Mouse (Mus musculus) midbrain, embryonic 15.5 days (tissue): ENCODE results near the gene Gm10073. TPM values are rescaled to one million over a fixed set of nuclear protein-coding genes. Genes with fewer than 3 reads are reported as not detected.

Experiments used
- ATAC-seq: fragments of 200-750 bp; cut with Nextera tagmentation; replicated peaks from 2 replicates; pipeline ENCODE4 v1.8.0; 2017; ENCODE audit warnings: moderate TSS enrichment
- H3K27ac ChIP-seq: fragments of 300-500 bp; sonication (generic); 2 replicates; pipeline ENCODE4 v1.5.1; 2015; ENCODE audit warnings: mild to moderate bottlenecking, inconsistent platforms
- H3K27me3 ChIP-seq: fragments of 300-500 bp; sonication (generic); replicated peaks from 2 replicates; pipeline ENCODE4 v1.6.1; 2015; ENCODE audit warnings: inconsistent platforms
- H3K36me3 ChIP-seq: fragments of 300-500 bp; sonication (generic); replicated peaks from 2 replicates; pipeline ENCODE4 v1.6.1; 2015; ENCODE audit warnings: inconsistent platforms
- H3K4me1 ChIP-seq: fragments of 300-500 bp; sonication (generic); 2 replicates; pipeline ENCODE4 v1.6.1; 2015; ENCODE audit warnings: inconsistent platforms
- H3K4me2 ChIP-seq: fragments of 300-500 bp; sonication (generic); 2 replicates; pipeline ENCODE4 v1.6.1; 2015; ENCODE audit warnings: inconsistent platforms, mild to moderate bottlenecking, moderate library complexity
- H3K4me3 ChIP-seq: fragments of 300-500 bp; sonication (generic); 2 replicates; pipeline ENCODE4 v1.5.1; 2015; ENCODE audit warnings: mild to moderate bottlenecking, inconsistent platforms
- H3K9ac ChIP-seq: fragments of 300-500 bp; sonication (generic); 2 replicates; pipeline ENCODE4 v1.6.1; 2015; ENCODE audit warnings: mild to moderate bottlenecking, inconsistent platforms
- H3K9me3 ChIP-seq: fragments of 300-500 bp; sonication (generic); 2 replicates; pipeline ENCODE4 v1.6.1; 2016; ENCODE audit warnings: inconsistent platforms
- WGBS: fragments of 180-500 bp; shearing (Covaris S2); methylation state at CpG from one replicate; pipeline ENCODE4 v1.1.7; 2015; ENCODE audit warnings: mixed read lengths; 5-methylcytosine and 5-hydroxymethylcytosine counted together
- polyA plus RNA-seq: library from polyadenylated mRNA; unstranded; fragments of >200 nt; fragmentation: Nextera tagmentation; extraction: Ambion mirVana; gene quantifications from 2 replicates; pipeline ENCODE4 v1.2.1, GENCODE M21; 2015

Gene Gm10073
- polyA plus RNA-seq, 1 experiment from 2014 or later, result 5.7 TPM

DNA sequence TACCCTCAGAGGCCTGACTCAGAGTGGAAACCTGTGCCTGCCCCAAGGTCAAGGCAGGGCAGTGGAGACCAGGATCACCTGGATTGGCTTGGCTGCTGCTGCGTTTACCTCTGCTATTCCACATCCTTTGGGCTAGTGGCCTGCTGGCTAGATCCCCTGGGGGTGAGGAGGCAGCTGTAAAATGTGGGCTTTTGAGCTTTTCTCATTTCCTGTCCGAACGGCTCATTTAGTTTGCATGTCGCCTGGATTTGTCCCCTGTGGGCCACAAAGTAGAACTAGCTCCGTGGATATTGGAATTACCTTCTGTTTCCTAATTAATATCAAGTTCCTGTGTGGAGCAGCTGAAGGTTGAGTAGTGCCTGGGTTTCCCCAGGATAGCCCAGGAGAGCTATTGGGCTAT lies 34.1 kb downstream of the Gm10073 start:
- ATAC-seq, result no peak
- 61% methylated on average over 5 of the region's 5 CpGs for WGBS
- H3K27ac ChIP-seq, result no peak overlapping the region

DNA sequence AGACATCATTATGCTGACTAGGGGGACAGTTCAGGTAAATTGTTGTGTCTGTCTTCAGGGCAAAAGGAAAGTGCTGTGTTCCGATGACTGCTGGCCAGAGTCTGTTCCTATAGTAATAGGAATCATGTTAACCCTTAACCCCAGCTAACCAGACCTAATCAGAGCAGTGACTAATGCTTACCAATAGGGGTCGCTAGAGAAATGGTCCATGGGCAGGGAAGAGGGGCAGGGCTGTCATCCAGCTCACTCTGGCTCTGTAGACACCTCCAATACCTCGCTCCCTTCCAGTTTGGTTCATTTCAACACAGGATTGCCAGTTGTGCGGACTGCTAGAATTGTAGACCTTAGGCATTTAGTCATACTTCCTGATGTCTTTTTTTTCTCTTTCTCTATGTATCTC lies 37.8 kb downstream of the Gm10073 start:
- H3K4me1 ChIP-seq, result no peaks in the 10 kb centered on the region
- no peak for ATAC-seq
- H3K4me3 ChIP-seq, result no peak overlapping the region
- no peaks in the 10 kb centered on the region for H3K27me3 ChIP-seq
- no peaks in the 10 kb centered on the region for H3K36me3 ChIP-seq
- no peak overlapping the region for H3K27ac ChIP-seq
- WGBS, result 72% methylated on average over 4 of the region's 4 CpGs
- H3K4me2 ChIP-seq, result no peak overlapping the region
- no peak overlapping the region for H3K9ac ChIP-seq
- H3K9me3 ChIP-seq, result no peaks in the 10 kb centered on the region

More for the DNA sequence above, 34.1 kb downstream of the Gm10073 start:
- H3K4me1 ChIP-seq, result no peaks in the 10 kb centered on the region
- H3K4me2 ChIP-seq, result no peak overlapping the region
- H3K36me3 ChIP-seq, result no peaks in the 10 kb centered on the region
- no peaks in the 10 kb centered on the region for H3K9me3 ChIP-seq
- no peaks in the 10 kb centered on the region for H3K27me3 ChIP-seq
- no peak overlapping the region for H3K9ac ChIP-seq
- no peak overlapping the region for H3K4me3 ChIP-seq

DNA sequence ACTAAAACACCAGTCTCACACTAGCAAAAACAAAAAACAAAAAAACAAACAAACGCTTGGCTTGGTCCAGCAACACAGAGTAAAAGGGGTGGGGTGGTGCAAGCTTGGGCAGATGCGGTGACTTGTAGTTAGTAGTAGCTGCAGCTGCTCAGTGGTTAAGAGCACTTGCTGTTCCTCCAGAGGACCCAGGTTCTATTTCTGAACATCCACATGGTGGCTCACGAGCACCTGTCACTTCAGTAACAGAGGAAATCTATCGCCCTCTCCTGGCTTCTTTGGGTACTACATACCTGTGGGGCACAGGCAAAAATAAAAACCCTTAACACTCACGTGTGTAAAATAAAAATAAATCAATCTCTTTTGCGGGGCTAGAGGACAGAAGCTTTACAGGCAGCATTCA lies 38.8 kb downstream of the Gm10073 start:
- H3K36me3 ChIP-seq, result no peaks in the 10 kb centered on the region
- H3K4me1 ChIP-seq, result no peaks in the 10 kb centered on the region
- 36% methylated on average over 6 of the region's 6 CpGs for WGBS
- no peak overlapping the region for H3K4me2 ChIP-seq
- H3K27me3 ChIP-seq, result no peaks in the 10 kb centered on the region
- no peak overlapping the region for H3K27ac ChIP-seq
- no peak overlapping the region for H3K9ac ChIP-seq
- H3K9me3 ChIP-seq, result no peaks in the 10 kb centered on the region
- H3K4me3 ChIP-seq, result no peak overlapping the region
- no peak for ATAC-seq

DNA sequence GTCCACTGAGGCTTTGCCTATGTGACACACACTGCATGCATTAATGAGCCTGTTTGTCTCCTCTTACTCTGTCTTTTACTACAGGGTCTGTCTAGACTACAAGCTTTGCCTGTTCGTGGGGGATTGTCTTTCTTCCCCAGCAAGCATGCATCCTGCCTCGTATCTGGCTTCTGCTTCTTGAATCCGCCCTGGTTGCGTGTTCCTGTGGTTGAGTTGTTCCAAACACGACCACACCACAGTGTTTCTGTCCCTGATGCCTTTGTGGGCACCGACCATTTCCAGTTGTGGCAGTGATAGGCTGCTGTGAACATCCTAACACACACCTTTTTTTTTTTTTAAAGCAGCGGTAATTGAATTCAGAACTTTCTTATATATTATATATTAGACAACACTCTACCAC lies 39.6 kb downstream of the Gm10073 start:
- no peak for ATAC-seq
- no peak overlapping the region for H3K4me2 ChIP-seq
- no peaks in the 10 kb centered on the region for H3K36me3 ChIP-seq
- H3K9ac ChIP-seq, result no peak overlapping the region
- no peaks in the 10 kb centered on the region for H3K9me3 ChIP-seq
- no peaks in the 10 kb centered on the region for H3K27me3 ChIP-seq
- no peaks in the 10 kb centered on the region for H3K4me1 ChIP-seq
- 78% methylated on average over 7 of the region's 7 CpGs for WGBS
- no peak overlapping the region for H3K27ac ChIP-seq
- no peak overlapping the region for H3K4me3 ChIP-seq

DNA sequence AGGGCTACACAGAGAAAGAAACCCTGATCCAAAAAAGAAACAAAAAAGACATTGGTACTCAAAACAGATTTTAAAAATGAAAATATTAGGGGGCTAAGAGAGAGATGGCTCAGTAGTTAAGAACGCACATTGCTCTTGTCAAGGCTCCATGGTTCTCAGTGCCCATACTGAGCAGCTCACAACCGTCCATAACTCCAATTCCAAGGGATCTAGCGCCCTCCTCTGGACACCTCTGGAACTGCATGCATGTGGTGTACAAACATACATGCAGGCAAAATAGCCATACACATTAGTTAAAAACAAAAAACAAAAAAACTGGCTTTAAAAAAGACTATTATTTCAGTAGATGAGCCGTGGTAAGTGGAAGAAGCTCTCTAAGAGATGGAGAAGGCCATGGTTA lies 42.7 kb downstream of the Gm10073 start:
- H3K27ac ChIP-seq, result no peak overlapping the region
- WGBS, result 68% methylated on average over 4 of the region's 4 CpGs
- ATAC-seq, result no peak

DNA sequence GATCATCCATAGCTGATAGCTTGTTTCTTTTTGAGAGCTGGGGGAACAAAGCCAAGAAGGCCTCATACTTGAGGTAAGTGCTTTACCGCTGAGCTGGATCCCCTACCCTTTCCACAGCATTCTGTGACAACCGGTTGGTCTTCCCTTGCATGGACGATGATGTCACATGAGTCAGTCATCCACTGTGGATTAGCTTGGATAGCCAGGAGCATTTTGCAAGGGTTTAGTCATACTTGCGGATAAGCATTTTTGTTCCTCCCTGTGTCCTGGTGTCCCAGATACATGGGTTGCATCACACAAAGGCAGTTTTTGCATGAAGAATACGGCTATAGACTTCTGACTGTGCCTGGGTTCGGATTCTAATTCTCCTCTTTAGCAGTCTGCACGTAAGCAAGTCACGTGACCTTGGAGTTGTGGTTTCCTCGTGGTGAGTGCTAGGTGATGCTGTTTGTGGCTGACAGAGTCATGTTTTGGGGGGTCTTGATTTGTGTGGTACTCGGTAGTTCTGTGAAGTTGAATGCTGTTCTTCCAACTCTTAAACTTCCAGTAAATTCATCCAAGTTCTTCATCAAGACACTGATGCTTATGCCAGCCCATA lies 43.3 kb downstream of the Gm10073 start:
- no peak overlapping the region for H3K27ac ChIP-seq
- H3K4me3 ChIP-seq, result no peak overlapping the region
- WGBS, result 92% methylated on average over 10 of the region's 10 CpGs
- H3K27me3 ChIP-seq, result no peaks in the 10 kb centered on the region
- no peak overlapping the region for H3K4me2 ChIP-seq
- no peaks in the 10 kb centered on the region for H3K9me3 ChIP-seq
- no peak overlapping the region for H3K9ac ChIP-seq
- H3K4me1 ChIP-seq, result no peaks in the 10 kb centered on the region
- no peak for ATAC-seq
- no peaks in the 10 kb centered on the region for H3K36me3 ChIP-seq

More for the DNA sequence above, 42.7 kb downstream of the Gm10073 start:
- Histone ChIP-seq H3K4me3 (no peak overlapping the region), H3K36me3 (no peaks in the 10 kb centered on the region), H3K4me1 (no peaks in the 10 kb centered on the region), H3K9me3 (no peaks in the 10 kb centered on the region), H3K9ac (no peak overlapping the region), H3K27me3 (no peaks in the 10 kb centered on the region), H3K4me2 (no peak overlapping the region)

DNA sequence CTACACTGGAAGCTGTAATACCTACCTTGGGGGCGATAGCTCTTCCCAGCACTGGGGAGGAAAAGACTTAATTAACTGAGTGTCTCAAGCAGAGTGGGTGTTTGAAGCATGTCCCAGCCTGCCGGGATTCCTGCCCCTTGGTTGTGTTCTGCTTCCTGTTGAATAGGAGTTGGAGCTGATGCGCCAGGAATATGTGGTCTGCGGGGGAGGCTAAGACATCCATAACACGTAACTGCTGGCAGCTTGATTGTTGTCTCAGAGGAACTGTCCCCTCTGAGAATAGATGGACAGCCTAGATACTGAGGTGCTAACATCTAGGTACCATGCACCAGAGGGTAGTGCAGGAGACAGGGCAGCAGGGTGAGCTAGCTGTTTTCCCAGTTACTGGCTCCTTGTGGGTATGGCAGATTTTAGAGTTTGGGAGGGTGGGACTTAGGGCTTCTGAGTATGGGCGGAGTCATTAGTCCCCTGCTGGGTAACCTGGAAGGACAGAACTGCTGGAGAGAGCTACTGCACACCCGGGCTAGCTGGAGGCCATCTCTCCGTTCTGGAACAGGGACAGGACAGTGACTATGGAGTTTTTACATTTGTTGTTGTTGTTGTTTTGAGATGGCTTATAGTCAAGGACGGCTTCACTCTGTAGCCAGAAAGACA lies 44.5 kb downstream of the Gm10073 start:
- Histone ChIP-seq H3K4me2 (no peak overlapping the region), H3K9me3 (no peaks in the 10 kb centered on the region), H3K27me3 (no peaks in the 10 kb centered on the region), H3K9ac (no peak overlapping the region), H3K36me3 (no peaks in the 10 kb centered on the region), H3K4me3 (no peak overlapping the region), H3K4me1 (no peaks in the 10 kb centered on the region), H3K27ac (no peak overlapping the region)
- no peak for ATAC-seq
- WGBS, result 89% methylated on average over 9 of the region's 9 CpGs

DNA sequence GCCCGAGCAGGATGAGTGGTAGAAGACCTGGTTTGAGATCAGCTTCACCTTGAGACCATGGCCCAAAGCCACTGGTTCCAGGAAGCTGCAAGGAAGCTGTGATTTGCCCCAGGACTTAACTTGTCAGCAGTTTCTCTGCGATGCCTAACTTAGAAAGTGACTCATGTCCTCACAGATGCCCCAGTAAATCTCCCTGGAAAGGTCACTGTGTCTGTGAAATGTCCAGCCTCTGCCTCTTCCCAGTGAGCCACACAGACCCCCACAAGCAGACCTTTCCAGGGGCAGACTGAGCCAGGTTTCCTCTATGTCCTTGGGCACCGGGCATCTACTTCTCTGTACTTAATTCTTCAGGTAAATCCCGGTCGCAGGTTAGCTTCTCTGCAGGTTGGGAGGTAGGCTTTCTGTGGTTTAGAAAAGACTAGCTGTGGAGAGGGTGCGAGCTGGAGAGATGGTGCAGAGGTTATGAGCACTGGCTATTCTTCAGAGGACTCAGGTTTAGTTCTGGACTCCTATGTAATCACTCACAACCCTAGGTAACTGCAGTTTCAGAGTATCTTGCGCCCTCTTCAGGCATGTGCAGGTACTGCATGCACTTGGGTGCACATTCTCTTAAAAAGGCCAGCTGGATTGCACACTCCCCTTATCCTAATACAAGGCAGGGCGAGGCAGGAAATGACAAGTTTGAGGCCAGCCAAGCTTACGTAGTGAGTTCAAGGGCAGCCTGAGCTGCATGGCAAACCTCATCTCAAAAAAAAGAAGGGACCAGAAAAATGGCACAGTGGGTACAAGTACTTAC lies 45.8 kb downstream of the Gm10073 start:
- Histone ChIP-seq H3K9ac (no peak overlapping the region), H3K4me1 (no peaks in the 10 kb centered on the region), H3K4me3 (no peak overlapping the region), H3K4me2 (no peak overlapping the region), H3K9me3 (no peaks in the 10 kb centered on the region), H3K36me3 (no peaks in the 10 kb centered on the region), H3K27me3 (no peaks in the 10 kb centered on the region), H3K27ac (no peak overlapping the region)
- WGBS, result 89% methylated on average over 9 of the region's 9 CpGs
- ATAC-seq, result no peak

DNA sequence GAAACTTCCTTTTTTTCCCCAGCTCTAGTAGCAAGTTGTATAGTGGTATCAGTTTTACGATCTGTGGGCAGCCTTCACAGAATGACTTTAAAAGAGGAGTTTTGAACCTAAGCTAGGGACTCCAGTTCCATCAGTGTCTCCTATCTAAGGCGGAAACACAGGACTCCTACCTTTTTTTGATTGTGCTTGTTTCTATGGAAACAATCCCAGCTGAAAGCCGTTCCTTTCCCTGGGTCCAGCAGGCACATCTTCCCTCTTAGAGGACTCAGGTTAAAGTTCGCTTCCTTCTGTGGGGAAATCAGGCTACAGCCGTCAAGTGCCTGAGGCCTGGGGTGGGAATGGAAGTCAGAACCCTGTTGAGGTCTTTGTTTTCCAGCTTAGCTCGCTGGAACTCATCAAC lies 46.5 kb downstream of the Gm10073 start:
- 65% methylated on average over 6 of the region's 6 CpGs for WGBS
- Histone ChIP-seq H3K27me3 (no peaks in the 10 kb centered on the region), H3K4me1 (no peaks in the 10 kb centered on the region), H3K4me3 (no peak overlapping the region), H3K36me3 (no peaks in the 10 kb centered on the region), H3K4me2 (no peak overlapping the region), H3K9me3 (no peaks in the 10 kb centered on the region), H3K27ac (no peak overlapping the region), H3K9ac (no peak overlapping the region)
- no peak for ATAC-seq

Other genes starting within 250 kb of the Gm10073 start
- 60.0 and 65.7 TPM in 2 replicates for gene Smpd3, start 235.5 kb downstream of the Gm10073 start, polyA plus RNA-seq
- gene Zfp90, start 158.1 kb downstream of the Gm10073 start, polyA plus RNA-seq, result 47.1 and 48.3 TPM in 2 replicates
- not detected in 2 replicates for gene 6030452D12Rik, start 72.9 kb downstream of the Gm10073 start, polyA plus RNA-seq
- 0.80 and 1.1 TPM in 2 replicates for gene Cdh3, start 62.6 kb downstream of the Gm10073 start, polyA plus RNA-seq
- gene Cdh1, start 29.9 kb upstream of the Gm10073 start, polyA plus RNA-seq, result 6.9 and 8.5 TPM in 2 replicates
- 6.4 and 6.8 TPM in 2 replicates for gene Tango6, start 109.6 kb upstream of the Gm10073 start, polyA plus RNA-seq